Mouse (Mus musculus): ENCODE data around the gene Stom. TPM values are rescaled to one million over a fixed set of nuclear protein-coding genes. Genes with fewer than 3 reads are reported as not detected.
A peak's percentile ranks its signal among the peaks of the same experiment; 100 is the strongest.

Gene Stom
- polyA plus RNA-seq, 1 experiment from 2014 or later = 17.6 TPM

DNA sequence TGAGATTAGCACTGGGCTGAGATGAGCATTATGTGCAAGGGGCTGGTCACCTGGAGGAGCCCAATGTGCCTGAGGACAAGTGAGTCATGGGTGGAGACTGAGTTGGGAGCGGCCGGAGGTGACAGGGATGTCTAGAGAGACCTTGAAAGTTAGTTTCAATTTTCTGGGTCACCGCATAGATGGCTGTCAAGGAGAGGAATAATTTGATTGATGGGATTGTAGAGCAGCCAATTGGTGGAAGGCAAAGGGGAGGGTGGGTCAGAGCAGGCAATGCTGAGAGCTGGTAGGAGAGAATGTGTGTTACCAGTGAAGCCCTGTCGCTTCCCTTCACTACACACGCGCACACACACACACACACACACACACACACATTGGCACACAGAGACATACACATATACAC lies 67.6 kb downstream of the Stom start:
- Histone ChIP-seq H3K4me3 (replicated peaks) (no peak overlapping the region), H3K9ac (replicated peaks) (no peak overlapping the region), H3K27ac (replicated peaks) (no peak overlapping the region), H3K9me3 (replicated peaks) (no peaks in the 10 kb centered on the region), H3K27me3 (replicated peaks) (no peaks in the 10 kb centered on the region), H3K4me2 (no peak overlapping the region), H3K36me3 (no peaks in the 10 kb centered on the region), H3K4me1 (peaks cover 14% of the 10 kb centered on the region)
- ATAC-seq (ENCODE audit: low FRiP score) = no peak
- 82% methylated on average over 6 of the region's 6 CpGs for WGBS

GRCm38 (mm10) chr2:35267876-35268566 lies 68.8 kb downstream of the Stom start:
- Histone ChIP-seq H3K4me2 (no peak overlapping the region), H3K4me3 (replicated peaks) (no peak overlapping the region), H3K36me3 (no peaks in the 10 kb centered on the region), H3K9me3 (replicated peaks) (no peaks in the 10 kb centered on the region), H3K27me3 (replicated peaks) (no peaks in the 10 kb centered on the region), H3K4me1 (peaks cover 14% of the 10 kb centered on the region), H3K9ac (replicated peaks) (no peak overlapping the region), H3K27ac (replicated peaks) (no peak overlapping the region)
- WGBS = 83% methylated on average over 10 of the region's 10 CpGs
- ATAC-seq (ENCODE audit: low FRiP score) = no peak

- no peaks in the 10 kb centered on the region for H3K9me3 ChIP-seq (replicated peaks)
Measured at GRCm38 (mm10) chr2:35267156-35267875, 69.5 kb downstream of the Stom start.

DNA sequence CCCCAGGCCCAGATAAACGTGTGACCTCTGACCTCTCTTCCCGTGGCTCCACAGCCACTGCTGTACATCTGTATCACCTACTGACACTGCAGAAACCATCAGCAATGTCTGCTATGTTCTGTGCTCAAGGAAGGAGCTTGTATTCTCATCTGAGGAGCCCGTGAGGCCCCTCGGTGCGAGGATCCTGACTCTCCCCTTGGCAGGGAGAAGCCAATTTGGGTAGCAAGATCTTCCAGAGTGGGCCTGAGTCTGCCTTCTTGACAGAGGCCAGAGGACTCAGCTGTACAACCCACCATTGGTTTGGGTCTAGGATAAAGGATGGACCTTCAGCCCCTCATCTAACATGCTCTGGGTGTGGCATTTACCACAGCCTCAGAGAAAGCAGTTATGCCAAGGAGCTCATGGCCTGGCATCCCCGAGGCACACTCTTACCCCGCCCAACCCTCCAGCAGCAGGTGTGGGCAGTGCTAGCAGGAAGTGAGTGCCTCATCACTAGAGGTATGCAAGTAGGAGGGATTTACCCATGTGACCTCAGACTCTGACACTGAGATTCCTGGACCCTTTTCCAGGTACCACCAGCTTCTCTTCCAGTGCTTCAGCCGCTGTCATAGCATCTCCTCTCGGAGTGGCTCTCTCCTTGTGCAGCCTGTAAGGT lies 70.4 kb downstream of the Stom start:
- Histone ChIP-seq H3K4me2 (no peak overlapping the region), H3K4me1 (peaks cover 14% of the 10 kb centered on the region), H3K36me3 (no peaks in the 10 kb centered on the region), H3K27me3 (replicated peaks) (no peaks in the 10 kb centered on the region), H3K27ac (replicated peaks) (no peak overlapping the region), H3K9me3 (replicated peaks) (no peaks in the 10 kb centered on the region), H3K9ac (replicated peaks) (no peak overlapping the region), H3K4me3 (replicated peaks) (no peak overlapping the region)
- WGBS = 75% methylated on average over 9 of the region's 9 CpGs
- ATAC-seq (ENCODE audit: low FRiP score) = no peak

More at GRCm38 (mm10) chr2:35267156-35267875, 69.5 kb downstream of the Stom start:
- Histone ChIP-seq H3K27ac (replicated peaks) (no peak overlapping the region), H3K4me3 (replicated peaks) (no peak overlapping the region), H3K36me3 (no peaks in the 10 kb centered on the region), H3K9ac (replicated peaks) (no peak overlapping the region), H3K4me1 (peaks cover 14% of the 10 kb centered on the region), H3K27me3 (replicated peaks) (no peaks in the 10 kb centered on the region), H3K4me2 (no peak overlapping the region)
- no peak for ATAC-seq (ENCODE audit: low FRiP score)
- WGBS = 83% methylated on average over 13 of the region's 13 CpGs

DNA sequence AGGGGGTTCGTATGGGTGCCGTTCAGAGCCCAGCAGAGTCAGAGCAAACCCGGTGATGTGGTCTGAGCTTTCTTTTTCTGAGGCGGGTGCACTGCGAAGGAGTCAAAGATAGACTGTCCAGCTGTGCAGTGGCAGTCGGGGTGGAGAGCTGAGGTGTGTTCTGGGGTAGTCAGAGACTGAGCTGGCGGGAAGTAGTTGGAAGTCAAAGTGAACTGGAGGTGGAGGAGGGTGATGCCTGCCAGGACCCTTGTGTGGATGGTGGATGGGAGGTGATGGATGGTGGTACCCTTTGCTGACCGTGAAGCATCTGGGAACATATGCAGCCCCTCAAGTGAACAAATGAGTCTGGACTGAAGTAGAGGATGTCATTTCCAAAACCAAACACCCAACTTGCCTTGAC lies 71.0 kb downstream of the Stom start:
- no peak overlapping the region for H3K9ac ChIP-seq (replicated peaks)
- no peak for ATAC-seq (ENCODE audit: low FRiP score)
- no peak overlapping the region for H3K27ac ChIP-seq (replicated peaks)
- no peaks in the 10 kb centered on the region for H3K36me3 ChIP-seq
- no peaks in the 10 kb centered on the region for H3K9me3 ChIP-seq (replicated peaks)
- H3K4me3 ChIP-seq (replicated peaks) = no peak overlapping the region
- H3K27me3 ChIP-seq (replicated peaks) = no peaks in the 10 kb centered on the region
- peaks cover 14% of the 10 kb centered on the region for H3K4me1 ChIP-seq
- WGBS = 90% methylated on average over 8 of the region's 8 CpGs
- no peak overlapping the region for H3K4me2 ChIP-seq

- WGBS = 40% methylated on average over 8 of the region's 8 CpGs
- Histone ChIP-seq H3K36me3 (no peaks in the 10 kb centered on the region), H3K4me3 (replicated peaks) (no peak overlapping the region), H3K4me1 (peaks cover 10% of the 10 kb centered on the region), H3K9ac (replicated peaks) (no peak overlapping the region), H3K9me3 (replicated peaks) (no peaks in the 10 kb centered on the region), H3K27me3 (replicated peaks) (no peaks in the 10 kb centered on the region), H3K27ac (replicated peaks) (no peak overlapping the region), H3K4me2 (no peak overlapping the region)
- peak; percentile 88 for ATAC-seq (ENCODE audit: low FRiP score)
Measured at GRCm38 (mm10) chr2:35265296-35265695, 71.5 kb downstream of the Stom start.

- Histone ChIP-seq H3K4me1 (peaks cover 14% of the 10 kb centered on the region), H3K9ac (replicated peaks) (no peak overlapping the region), H3K27ac (replicated peaks) (no peak overlapping the region), H3K27me3 (replicated peaks) (no peaks in the 10 kb centered on the region), H3K36me3 (no peaks in the 10 kb centered on the region), H3K4me2 (no peak overlapping the region), H3K9me3 (replicated peaks) (no peaks in the 10 kb centered on the region), H3K4me3 (replicated peaks) (no peak overlapping the region)
- WGBS = 83% methylated on average over 1 of the region's 1 CpGs
- ATAC-seq (ENCODE audit: low FRiP score) = no peak
Measured at GRCm38 (mm10) chr2:35264095-35264494, 72.7 kb downstream of the Stom start.

Other genes with a start within 250 kb of the Stom start
- gene AI182371, start 235.4 kb downstream of the Stom start, polyA plus RNA-seq (2015; fragmentation: Nextera tagmentation; extraction: Ambion mirVana) = 0.26 and 0.82 TPM in 2 replicates
- gene Cntrl, start 227.5 kb downstream of the Stom start, polyA plus RNA-seq (2015; fragmentation: Nextera tagmentation; extraction: Ambion mirVana) = 8.4 and 13.7 TPM in 2 replicates
- gene Rab14, start 135.9 kb downstream of the Stom start, polyA plus RNA-seq (2015; fragmentation: Nextera tagmentation; extraction: Ambion mirVana) = 421 and 449 TPM in 2 replicates
- gene Gsn, start 80.6 kb downstream of the Stom start, polyA plus RNA-seq (2015; fragmentation: Nextera tagmentation; extraction: Ambion mirVana) = 38.4 and 59.2 TPM in 2 replicates
- not detected in 2 replicates for gene 4930568D16Rik, start 30.8 kb upstream of the Stom start, polyA plus RNA-seq (2015; fragmentation: Nextera tagmentation; extraction: Ambion mirVana)
- not detected in 2 replicates for gene 4930402F06Rik, start 60.2 kb upstream of the Stom start, polyA plus RNA-seq (2015; fragmentation: Nextera tagmentation; extraction: Ambion mirVana)
- gene Ggta1, start 126.3 kb upstream of the Stom start, polyA plus RNA-seq (2015; fragmentation: Nextera tagmentation; extraction: Ambion mirVana) = 7.4 and 14.2 TPM in 2 replicates
- 51.5 and 62.4 TPM in 2 replicates for gene Dab2ip, start 221.3 kb upstream of the Stom start, polyA plus RNA-seq (2015; fragmentation: Nextera tagmentation; extraction: Ambion mirVana)

All from neural tube, embryonic 15.5 days (tissue).